Mouse (Mus musculus) CD4-positive, CD25-positive, alpha-beta regulatory T cell, adult 2 months (primary cell): ENCODE results near the gene Mis18a.

Source experiments
- DNase-seq: peaks from one replicate; pipeline ENCODE4 v3.0.0-alpha.2; 2012; ENCODE audit warnings: low read depth, low spot score

Gene Mis18a

GRCm38 (mm10) chr16:90704161-90704825, 22.9 kb downstream of the Mis18a start:
- no peak for DNase-seq

DNA sequence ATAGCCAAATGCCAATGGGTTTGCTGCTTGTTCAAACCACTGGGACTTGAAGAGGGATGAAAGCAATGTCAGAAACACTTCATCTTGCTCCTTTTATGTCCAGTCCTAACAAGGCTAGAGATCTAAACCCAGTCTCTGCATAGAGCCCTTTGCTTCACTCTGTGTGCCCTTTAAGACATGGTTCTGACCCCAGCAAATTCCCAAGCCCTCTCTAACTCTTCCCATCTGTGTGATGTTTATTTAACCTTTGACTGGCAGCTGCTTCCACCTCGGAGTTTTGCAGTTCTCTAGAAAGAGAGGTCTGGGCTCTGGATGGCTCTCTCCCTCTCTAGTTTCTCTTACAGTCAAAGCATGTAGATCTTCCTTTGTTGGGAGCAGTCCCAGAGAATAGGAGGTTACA, 23.6 kb downstream of the Mis18a start:
- DNase-seq, result no peak

GRCm38 (mm10) chr16:90701541-90701940, 25.7 kb downstream of the Mis18a start:
- no peak for DNase-seq

- DNase-seq, result no peak
Observed at GRCm38 (mm10) chr16:90699390-90699789, 27.8 kb downstream of the Mis18a start.

DNA sequence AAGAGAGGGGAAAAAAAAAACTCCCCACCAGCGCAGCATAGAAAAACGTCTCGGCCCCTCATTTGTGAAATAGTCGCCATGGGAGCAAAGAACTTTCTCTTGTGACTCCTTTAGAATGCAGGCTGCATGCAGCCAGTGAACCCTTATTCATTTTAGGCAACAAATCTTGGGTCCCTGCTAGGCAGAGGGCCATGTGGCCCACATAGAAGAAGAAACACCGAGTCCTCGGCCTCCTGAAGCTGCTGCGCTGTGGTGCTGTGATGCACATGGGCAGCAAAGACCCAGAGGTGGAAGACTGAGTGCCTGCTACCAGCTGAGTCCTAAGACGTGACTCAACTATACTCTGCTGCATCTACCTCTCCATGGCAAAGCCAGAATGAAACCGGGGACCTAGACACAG, 30.9 kb downstream of the Mis18a start:
- DNase-seq, result no peak

DNA sequence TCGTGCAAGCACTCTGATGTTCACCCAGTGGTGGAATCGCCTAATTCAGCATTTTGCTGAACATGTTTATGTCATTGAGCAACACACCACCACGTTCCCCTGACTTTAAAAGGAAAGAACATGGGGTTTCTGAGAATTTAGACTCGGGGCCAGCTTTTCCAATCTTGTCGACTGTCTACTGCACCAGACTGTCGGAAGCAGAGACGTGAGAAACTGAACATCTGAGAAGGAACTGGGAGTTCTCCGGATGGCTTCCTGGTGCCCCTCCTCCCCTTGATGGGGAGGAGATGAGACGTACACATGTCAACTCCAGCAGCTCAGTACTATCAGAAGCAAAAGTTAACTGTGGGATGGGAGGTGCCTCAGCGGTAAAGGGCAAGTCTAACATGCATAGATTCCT, 32.1 kb downstream of the Mis18a start:
- DNase-seq, result no peak

DNA sequence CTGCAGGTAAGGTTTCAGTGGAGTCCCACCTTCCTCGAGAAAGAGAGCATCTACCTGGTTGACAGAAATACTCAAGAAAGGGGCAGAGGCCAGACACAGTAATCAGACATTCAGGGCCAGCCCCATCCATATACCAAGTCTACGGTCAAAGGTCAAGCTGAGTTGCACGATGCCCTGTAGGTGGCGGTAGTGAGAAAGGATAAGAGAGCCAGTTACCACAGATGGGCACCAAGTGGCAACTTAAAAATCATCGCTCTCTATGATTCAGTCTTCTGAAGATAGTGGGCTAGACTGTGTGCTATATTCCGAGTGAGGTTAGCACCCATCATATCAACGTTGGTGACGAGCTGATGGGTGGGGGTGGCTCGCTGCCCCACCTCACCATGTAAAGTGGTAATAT, 32.5 kb downstream of the Mis18a start:
- DNase-seq, result peak; percentile 72

- DNase-seq, result no peak
Observed at GRCm38 (mm10) chr16:90693625-90694024, 33.6 kb downstream of the Mis18a start.

DNA sequence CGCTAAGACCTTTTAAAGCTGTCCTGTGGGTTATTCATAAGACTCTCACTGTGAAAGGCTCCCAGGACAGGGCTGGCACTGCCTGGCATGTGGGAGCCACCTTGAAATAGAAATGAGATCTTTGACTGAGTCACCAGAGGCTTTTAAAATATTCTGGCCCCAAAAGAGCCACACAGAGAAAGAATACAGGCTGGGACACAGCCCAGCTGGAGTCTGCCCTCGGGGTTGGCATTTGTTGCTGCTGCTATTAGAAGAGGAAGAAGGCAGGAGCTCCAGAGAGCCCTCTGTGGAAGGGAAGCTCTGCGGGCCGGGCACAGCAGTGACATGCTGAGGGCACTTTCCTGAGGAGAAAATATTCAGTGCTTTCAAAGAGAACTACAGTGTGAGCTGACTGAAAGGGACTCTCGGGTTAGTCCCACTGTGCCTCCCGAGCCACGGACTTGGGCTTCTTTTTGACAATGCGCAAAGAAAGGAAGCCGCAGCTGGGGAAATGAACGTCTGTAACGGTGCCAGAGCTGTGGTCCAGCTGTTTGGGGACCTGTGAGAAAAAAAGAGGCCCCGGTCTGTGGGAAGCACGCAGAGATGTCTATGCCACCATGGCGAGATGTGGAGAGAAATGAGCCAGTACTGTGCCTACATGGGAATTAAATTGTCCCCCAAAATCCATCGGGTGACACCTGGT, 34.4 kb downstream of the Mis18a start:
- no peak for DNase-seq

GRCm38 (mm10) chr16:90687687-90688263, 39.4 kb downstream of the Mis18a start:
- no peak for DNase-seq

DNA sequence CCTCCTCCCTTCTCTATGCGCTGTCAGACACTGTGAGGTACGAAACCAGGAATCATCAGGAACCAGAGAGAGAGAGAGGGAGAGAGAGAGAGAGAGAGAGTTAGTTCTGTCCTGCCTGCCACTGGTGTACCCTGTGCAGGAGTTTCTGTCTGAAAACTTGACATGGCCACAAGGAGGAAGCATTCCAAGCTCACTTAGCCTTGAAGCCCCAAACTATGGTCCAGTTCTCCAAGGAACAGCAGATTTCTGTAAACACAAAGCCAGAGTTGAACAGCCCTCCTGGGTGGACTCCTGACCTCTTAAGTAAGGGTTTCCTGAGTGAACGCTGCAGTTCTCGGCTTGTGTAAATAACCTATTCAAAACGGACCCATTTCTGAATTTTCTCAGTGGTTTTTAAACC, 40.2 kb downstream of the Mis18a start:
- DNase-seq, result no peak

DNA sequence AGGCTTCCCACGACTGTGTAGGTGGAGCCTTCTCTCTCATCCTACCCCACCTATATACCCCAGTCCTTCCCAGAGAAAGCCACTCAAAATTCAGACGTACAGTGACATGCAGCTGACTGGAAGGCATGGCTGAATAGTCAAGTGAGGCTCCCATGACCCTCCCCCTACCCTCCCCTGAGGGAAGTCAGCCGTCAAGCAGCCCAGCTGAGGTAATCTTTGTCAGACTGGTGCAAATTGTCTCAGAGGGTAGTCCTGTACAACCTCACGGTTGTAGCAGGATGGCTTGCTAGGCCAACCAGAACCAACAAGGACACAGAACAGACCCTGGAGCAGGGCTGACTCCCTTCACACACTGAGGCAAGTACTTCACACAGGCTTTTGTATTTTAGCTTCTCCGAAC, 43.1 kb downstream of the Mis18a start:
- DNase-seq, result no peak

DNA sequence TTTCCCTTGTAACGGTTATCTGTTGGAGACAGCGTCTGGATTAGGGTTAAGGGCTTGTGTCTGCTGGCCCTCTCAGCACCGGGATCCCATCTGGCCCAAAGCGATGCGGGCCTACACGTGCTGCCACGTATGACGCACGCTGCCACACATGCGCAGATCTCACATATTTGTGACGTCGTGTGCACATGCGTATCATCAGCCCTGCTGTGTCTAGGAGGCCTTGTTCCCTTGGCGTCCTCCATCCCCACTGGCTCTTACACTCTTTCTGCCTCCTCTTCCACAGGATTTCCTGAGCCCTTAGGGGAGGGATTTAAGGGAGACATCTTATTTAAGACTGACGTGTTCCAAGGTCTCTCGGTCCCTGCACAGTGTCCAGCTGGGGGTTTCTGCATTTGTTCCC, 47.2 kb downstream of the Mis18a start:
- no peak for DNase-seq

DNA sequence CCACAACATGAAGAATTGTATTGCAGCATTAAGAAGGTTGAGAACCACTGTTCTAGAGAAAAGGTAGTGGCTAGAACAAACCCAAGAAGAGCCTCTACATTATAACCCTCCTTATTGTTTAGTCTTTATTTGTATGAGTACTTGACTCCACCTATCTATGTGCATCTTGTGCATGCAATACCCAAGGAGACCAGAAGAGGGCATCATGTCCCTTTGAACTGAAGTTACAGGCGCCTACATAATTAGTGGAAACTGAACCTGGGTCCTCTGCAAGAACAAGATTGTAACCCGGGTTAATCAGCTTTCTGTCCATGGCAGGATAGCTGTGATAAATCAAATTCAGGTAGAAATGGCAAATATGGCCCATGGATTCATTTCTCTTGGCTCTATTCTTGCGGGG, 48.4 kb downstream of the Mis18a start:
- DNase-seq, result peak; percentile 17

- no peak for DNase-seq
Observed at GRCm38 (mm10) chr16:90676920-90677574, 50.2 kb downstream of the Mis18a start.

- no peak for DNase-seq
Observed at GRCm38 (mm10) chr16:90674651-90675050, 52.6 kb downstream of the Mis18a start.

DNA sequence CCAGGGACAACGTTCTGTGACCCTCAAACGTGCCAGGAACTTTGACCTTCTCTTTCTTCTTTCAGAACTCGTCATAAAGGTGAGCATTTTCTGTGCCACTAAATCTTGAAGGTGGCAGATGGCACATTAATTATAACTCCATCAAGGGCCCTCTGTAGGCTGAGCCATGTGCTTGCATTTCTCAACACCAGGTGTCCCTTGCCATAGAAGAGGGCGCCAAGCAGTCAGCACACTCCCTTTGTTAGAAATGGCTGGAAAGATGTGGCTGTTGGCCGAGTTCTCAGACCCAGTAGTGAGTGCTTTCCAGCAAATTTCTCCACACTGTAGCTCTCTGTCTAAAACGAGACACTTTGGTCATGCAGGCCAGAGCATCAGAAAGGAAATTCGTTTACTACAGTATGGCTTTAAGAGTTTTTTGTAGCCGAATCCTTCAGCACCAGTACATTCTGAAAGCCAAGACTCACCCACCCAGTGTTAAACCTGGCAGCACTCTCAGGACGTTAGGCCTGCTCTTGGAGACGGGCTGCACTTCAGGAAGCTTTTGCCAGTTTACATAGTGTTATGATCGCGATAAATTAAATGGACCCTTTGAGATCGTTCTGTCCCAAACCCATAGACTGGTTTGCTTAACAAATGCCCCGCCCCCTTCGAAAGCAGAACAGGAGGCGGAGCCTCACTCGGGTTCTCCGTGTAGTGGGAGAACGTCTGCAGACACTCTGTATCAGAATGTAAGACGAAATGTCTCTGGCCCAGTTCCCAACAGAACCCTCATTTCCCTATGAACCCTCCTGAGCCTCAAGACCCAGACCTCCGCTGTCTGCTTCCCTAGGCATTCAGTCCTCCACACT, 53.5 kb downstream of the Mis18a start:
- no peak for DNase-seq
